In the genomic region with DNA sequence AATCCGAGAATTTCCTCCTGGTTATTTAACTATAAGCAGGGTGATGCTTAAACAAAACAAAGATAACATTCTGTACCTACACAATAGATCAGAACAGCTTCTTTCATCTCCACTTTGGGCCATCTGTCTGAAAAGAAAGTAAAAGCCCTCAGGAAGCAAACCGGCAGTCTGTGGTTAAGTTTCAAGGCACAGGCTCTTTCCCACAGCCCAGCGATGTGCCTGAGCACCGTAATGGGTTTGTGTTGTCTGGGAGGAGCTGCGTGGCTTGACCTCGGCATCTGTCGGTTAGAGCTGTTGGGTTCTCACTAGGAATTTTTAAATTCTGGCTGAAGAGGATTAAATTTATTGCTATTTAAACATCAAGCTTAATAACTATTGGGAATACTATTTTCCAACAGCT, we compare ENCODE assay signal across 8 mouse cellular contexts.
DNase-seq lines count a peak whose midpoint lies in the region; ATAC-seq and TF ChIP-seq lines count a peak whose summit lies in the region.

No protein-coding gene starts in this region.

- H3K36me3 ChIP-seq in erythroblast, embryonic 14.5 days (ENCODE audit: control insufficient read depth): no peaks in the 10 kb centered on the region
- H3K36me3 ChIP-seq in ES-E14 (ENCODE audit: control insufficient read depth, insufficient read depth, low read length, poor library complexity, severe bottlenecking): no peaks in the 10 kb centered on the region

- peak overlapping the region; percentile 7 for H3K4me3 ChIP-seq in erythroblast, embryonic 14.5 days (replicated peaks)
- no peak overlapping the region for H3K4me3 ChIP-seq in ES-E14 (ENCODE audit: insufficient read depth in 1 of 2, low read depth in 1 of 2, low read length in 2 of 2, poor library complexity in 1 of 2, severe bottlenecking in 1 of 2)

- peak; percentile 12 for DNase-seq in ES-E14 (ENCODE audit: low read depth, low spot score)
- peak; percentile 71 for DNase-seq in thymus, postnatal 0 days (ENCODE audit: low spot score)
- no peak for DNase-seq in right cerebral cortex, postnatal 36 days (ENCODE audit: low spot score in 2 of 2)
- DNase-seq in right cerebral cortex, postnatal 4 days: no peak

- no peaks in the 10 kb centered on the region for H3K27me3 ChIP-seq in erythroblast, embryonic 14.5 days (ENCODE audit: control insufficient read depth)

- H3K27ac ChIP-seq in ES-E14 (ENCODE audit: insufficient read depth, low read depth, low read length, poor library complexity, severe bottlenecking): no peak overlapping the region

- no peaks in the 10 kb centered on the region; the same call in 1 of the 2 replicates for H3K4me1 ChIP-seq in erythroblast, embryonic 14.5 days (ENCODE audit: control insufficient read depth)
- peaks cover 0 to 6% of the 10 kb centered on the region in 2 experiments; a peak in 2 of 4 replicates for H3K4me1 ChIP-seq in ES-E14 (ENCODE audit: control insufficient read depth in 2 of 2, insufficient read depth in 2 of 2, low read length in 2 of 2, poor library complexity in 1 of 2)

- no peak overlapping the region for H3K9ac ChIP-seq in ES-E14 (ENCODE audit: insufficient read depth, low read depth, low read length, poor library complexity, severe bottlenecking)

- ATAC-seq in erythroblast, adult 5-6 weeks (replicated peaks; ENCODE audit: low FRiP score, poor library complexity, severe bottlenecking): no peak
- peak; percentile 88 to 96 for ATAC-seq in hematopoietic stem cell, adult 5-6 weeks (replicated peaks in 1 of 2; ENCODE audit: insufficient read depth in 1 of 2, low FRiP score in 2 of 2, low TSS enrichment in 1 of 2, low read depth in 1 of 2, poor library complexity in 2 of 2, severe bottlenecking in 2 of 2)
- ATAC-seq in megakaryocyte progenitor cell, adult 5-6 weeks (replicated peaks; ENCODE audit: poor library complexity): peak; percentile 76

- no peaks in the 10 kb centered on the region for H3K9me3 ChIP-seq in erythroblast, embryonic 14.5 days (ENCODE audit: control insufficient read depth, low read length)
- H3K9me3 ChIP-seq in ES-E14 (ENCODE audit: control insufficient read depth, insufficient read depth, low read depth, low read length): no peaks in the 10 kb centered on the region

- in situ Hi-C loops in ES-E14 (cut with MboI; ENCODE audit: low sequenced_read_pairs in 2 of 2, unreplicated experiment in 2 of 2): no loop called here

TF ChIP-seq in ES-E14, 5 proteins besides CTCF, POLR2A, EP300 and RAD21:
- TF ChIP-seq CHD2 (IDR thresholded peaks at IDR 0.05; ENCODE audit: low read depth, low read length) (no peak), ZC3H11A (IDR thresholded peaks at IDR 0.05; ENCODE audit: borderline replicate concordance, low read depth, low read length) (no peak), MAFK (IDR thresholded peaks at IDR 0.05; ENCODE audit: insufficient read depth, low read depth, low read length) (no peak), ZNF384 (IDR thresholded peaks at IDR 0.05; ENCODE audit: low read depth, low read length) (no peak), HCFC1 (IDR thresholded peaks at IDR 0.05; ENCODE audit: borderline replicate concordance, insufficient read depth, low read length) (no peak)

Comparison
In these comparisons a context has a peak if more than half of its experiments do, and no peak if none do; other contexts are left out.
1. DNase-seq: peak in ES-E14 (single experiment) and thymus, postnatal 0 days (single experiment); none in right cerebral cortex, postnatal 36 days (0 of 2) and right cerebral cortex, postnatal 4 days (single experiment).